Mouse (Mus musculus) retina, postnatal 1 day (tissue): Measurements from ENCODE around the gene Alg1.
"Not testable (repeated sequence)": the region's sequence is repeated elsewhere in the genome, so short reads cannot be mapped to it uniquely, and the experiment has no call there.

ENCODE experiments used
- DNase-seq: peaks from one replicate; pipeline ENCODE4 v3.0.0-alpha.2; 2012

Alg1 gene

DNA sequence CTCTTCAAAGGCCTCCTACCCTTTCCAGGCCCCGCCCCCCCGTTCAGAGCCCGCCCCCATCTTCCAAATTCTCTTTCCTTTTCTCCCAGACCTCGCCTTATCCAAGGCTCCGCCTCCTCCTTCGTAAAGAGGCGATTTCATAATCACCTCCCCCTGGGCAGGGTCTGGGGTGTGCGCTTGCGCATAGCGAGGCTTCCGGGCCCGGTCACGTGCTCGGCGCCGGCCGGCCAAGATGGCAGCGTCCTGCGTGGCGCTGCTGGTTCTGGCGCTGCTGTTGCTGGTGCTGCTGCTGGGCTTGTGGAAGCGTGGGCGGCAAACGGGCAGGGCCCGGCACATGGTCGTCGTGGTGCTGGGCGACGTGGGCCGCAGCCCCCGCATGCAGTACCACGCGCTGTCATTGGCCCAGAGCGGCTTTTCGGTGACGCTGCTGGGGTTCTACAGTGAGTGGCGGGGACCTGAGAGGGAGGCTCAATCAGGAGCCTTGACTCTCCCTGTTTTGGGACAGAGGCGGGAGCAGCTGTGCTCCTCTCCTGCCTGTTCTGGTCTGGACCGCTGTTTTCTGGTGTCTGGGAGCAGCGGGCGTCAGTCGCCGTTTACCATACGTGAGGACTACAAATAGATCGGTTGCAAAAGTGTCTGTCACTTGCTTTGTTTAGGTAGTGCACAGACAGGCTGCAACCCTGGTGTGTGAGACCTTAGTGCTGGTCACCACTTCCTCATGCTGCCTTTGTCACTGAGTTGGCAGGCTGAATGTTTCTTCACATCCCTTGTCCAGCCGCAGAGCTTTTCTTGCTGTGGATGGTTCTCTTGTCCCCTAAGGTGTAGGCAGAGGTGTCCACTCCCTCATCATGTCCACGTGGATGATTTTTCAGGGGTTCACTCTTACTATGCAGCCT lies at the start of gene Alg1:
TSS of gene Alg1 (plus strand) at position 204 of the 896 bp plus-strand sequence.
- peak; percentile 96 for DNase-seq

GRCm38 (mm10) chr16:5184101-5184500 lies 49.3 kb upstream of the Alg1 start:
- DNase-seq = peak; percentile 23

DNA sequence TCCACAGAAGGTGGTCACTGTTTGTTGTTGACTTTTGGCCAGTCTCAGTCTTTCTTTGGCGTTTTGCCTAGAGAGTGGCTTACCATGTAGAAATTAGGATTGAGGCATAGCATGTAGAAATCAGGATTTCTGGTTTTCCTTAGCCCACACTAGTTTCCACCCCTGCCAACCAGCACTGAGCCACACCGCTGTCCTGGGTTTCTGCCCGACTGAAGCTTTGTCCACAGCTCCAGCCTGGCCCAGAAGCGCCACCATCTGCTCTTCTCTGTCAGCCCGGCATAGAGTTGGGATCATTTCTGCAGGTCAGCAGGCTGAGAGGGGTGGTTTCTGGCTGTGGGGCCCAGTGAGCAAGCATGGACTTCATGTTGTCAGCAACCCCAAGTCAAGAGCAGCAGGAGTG lies 48.5 kb upstream of the Alg1 start:
- DNase-seq = no peak

GRCm38 (mm10) chr16:5185691-5186090 lies 47.7 kb upstream of the Alg1 start:
- peak; percentile 12 for DNase-seq

DNA sequence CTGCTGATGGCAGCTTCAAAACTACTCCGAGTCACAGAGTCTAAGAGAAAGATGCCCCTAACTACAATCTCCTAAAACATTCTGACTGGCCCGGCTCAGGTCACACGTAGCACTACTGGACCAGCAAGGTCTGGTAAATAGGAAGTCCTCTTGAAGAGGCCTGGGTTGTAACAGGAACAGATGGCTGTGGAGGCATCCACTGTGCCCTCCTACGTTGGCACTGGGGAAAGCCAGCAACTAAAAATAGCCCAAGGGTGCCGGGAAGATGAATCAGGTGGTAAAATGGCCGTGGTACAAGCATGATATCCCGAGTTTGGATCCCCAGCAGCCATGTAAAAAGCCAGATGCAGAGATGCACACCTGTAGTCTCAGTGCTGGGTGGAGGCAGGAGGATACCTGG lies 47.2 kb upstream of the Alg1 start:
- no peak for DNase-seq

DNA sequence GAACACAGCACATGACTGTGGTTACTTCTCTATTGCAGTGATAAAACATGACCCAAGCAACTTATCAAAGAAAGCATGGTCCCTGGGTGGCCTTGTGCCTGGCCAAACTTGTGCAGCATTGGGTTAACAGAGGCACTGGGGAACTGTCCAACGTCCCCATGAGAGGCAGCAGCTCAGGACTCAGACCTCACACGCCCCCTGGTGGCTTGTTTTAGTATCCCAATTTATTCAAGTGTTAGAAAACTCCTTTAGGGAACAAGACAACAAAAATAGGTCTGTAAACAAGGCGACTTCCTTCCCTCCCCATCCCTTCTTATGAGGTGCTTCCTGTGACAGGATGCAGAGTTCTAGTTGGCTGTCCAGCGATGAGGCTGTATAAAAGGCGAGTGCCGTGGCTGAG lies 38.3 kb upstream of the Alg1 start:
- DNase-seq = peak; percentile 71

- DNase-seq = peak; percentile 53
These were observed 30.7 kb upstream of the Alg1 start for GRCm38 (mm10) chr16:5202681-5203080.

DNA sequence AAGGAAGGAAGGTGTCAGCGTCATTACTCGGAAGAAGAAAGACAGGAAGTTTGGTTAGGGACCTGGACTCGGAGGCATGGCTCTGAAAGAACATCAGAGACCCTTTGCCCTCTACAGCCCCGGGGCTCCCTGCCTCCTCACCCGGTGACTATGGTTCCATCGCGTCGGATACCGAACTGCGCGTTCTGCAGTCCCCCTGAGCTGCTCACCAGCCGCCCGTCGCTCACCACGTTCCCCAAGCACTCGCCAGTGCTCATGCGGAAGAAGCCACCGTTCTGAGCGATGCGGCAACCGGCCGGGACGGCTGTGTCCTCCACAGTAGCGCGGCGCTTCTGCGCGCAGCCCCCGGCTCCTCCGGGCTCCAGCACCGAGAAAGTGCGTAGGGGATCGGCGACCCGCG lies 30.2 kb upstream of the Alg1 start:
- DNase-seq = no peak

GRCm38 (mm10) chr16:5203668-5204433 lies 29.6 kb upstream of the Alg1 start, which contains the start of gene Nagpa:
Nagpa (minus strand) TSS chr16:5204012.
- peak; percentile 93 for DNase-seq

GRCm38 (mm10) chr16:5205431-5205970 lies 27.9 kb upstream of the Alg1 start:
- no peak for DNase-seq

GRCm38 (mm10) chr16:5206051-5206450 lies 27.4 kb upstream of the Alg1 start:
- no peak for DNase-seq

DNA sequence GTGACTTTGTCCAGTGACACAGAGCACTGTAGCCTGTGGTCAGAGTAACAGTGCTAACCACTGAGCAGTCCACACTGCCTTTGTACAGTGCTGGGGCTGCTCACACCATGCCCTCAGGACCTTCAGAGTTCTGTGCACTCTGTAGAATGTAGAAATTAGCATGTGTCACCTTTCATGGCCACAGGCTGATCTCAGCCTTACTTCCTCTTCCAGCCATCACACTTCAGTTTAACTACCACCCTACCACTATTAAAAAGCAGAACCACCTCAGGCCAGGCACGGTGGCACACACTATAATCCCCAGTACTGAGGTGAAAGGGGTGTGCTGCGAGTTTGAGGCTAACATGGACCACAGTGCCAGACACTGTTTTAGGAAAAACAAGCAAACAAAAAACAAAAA lies 23.1 kb upstream of the Alg1 start:
- DNase-seq = no peak

GRCm38 (mm10) chr16:5212150-5212549 lies 21.3 kb upstream of the Alg1 start:
- DNase-seq = no peak

- no peak for DNase-seq
These were observed 19.3 kb upstream of the Alg1 start for GRCm38 (mm10) chr16:5214126-5214525.

GRCm38 (mm10) chr16:5216686-5217085 lies 16.7 kb upstream of the Alg1 start:
- no peak for DNase-seq

DNA sequence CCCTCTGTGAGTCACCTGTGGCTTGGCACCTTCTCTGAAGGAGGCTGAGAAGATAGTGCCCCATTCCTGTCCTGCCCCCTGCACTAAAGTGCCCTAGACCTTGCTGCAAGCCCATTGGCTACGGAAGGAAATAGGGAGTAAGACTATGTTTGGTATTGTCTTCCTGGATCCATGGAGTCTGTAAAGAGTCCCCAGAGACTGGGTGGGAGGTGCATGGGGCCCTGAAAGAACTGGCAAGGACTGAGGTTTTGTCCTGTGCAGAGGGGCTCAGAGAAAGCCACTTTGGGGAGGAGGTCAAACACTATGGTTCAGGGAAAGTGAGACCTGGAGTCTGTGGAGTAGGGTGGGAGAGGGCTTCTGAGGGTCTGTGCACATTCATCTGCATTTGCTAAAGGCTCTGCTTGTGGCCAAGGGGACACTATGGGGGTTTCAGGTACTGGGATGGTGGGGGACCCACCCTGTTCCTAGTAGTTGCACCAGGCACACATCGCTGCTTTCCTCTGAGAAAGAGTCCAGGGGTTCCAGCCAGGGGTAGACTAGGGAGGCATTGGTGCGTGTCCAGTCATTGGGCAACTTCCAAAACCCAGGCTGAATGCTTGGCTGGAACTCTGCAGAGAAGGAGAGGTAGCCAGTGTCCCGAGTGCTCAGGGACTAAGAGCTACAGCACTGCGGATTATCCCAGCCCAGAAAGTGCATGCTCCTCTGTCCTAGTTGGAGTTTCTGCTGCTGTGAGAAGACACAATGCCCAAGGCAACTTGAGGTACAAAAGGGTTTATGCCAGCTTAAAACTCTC lies 15.9 kb upstream of the Alg1 start:
- no peak for DNase-seq

DNA sequence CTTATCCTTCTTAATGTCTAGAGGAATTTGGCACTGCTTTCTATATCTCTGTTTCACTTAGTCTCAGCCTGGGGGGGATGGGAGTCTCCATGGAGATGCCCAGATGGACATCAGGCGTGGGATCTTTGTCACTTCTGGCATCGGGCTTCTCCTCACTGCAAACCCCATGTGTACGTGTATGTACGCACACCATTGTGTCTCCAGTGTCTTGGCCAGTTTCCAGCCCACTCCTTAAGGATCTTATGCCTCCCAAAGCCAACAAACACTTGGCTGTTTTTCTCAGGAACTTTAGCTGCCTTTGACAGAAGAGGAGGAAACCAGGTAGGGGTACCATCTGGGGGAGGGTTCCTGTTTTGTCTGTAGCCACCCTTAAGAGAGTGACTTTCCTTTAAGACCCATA lies 12.0 kb upstream of the Alg1 start:
- no peak for DNase-seq

DNA sequence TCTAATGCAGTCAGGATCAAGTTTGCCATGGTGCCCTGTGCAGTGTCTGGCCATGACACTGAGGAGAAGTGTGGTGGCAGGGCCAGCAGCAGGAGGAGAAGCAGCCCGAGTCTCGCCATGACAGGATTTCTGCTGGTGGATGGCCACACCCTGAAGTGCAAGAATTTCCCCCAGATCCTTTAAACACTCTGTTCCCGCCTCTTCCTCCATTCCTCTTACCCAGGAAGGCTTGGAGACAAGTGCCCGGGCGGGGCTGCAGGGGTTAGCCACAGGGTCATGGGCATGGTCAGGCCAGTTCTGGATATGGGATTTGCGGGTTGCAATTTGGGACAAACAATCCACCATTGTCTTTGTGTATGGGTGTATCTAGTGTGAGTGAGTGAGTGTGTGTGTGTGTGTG lies 11.3 kb upstream of the Alg1 start, which contains the start of gene AU021092:
TSS of gene AU021092 (minus strand) at position 160 of the 400 bp plus-strand sequence.
- DNase-seq = no peak

GRCm38 (mm10) chr16:5226534-5226933 lies 6.9 kb upstream of the Alg1 start:
- DNase-seq = not testable (repeated sequence)

DNA sequence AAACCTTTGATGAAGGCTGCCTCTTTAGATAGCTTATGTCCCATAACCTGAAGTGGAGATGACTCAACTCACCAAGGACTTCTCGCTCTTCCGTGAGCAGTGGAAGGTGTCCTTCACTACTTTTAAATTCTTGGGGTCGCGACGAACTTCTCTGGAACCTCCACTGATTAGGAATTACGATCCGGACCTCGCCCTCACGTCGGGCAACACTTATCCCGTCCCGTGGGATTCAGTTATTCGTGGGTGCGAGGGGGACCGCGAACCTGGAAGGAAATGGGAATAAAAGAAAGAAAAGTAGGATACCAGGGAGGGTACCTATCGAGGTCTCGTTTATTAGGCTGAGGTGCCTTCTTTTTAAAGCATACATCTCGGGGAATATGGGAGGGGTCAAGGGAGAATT lies 5.9 kb upstream of the Alg1 start:
- not testable (repeated sequence) for DNase-seq

GRCm38 (mm10) chr16:5228103-5228502 lies 5.3 kb upstream of the Alg1 start:
- not testable (repeated sequence) for DNase-seq

GRCm38 (mm10) chr16:5232982-5233381 lies 439 bp upstream of the Alg1 start:
- no peak for DNase-seq

DNA sequence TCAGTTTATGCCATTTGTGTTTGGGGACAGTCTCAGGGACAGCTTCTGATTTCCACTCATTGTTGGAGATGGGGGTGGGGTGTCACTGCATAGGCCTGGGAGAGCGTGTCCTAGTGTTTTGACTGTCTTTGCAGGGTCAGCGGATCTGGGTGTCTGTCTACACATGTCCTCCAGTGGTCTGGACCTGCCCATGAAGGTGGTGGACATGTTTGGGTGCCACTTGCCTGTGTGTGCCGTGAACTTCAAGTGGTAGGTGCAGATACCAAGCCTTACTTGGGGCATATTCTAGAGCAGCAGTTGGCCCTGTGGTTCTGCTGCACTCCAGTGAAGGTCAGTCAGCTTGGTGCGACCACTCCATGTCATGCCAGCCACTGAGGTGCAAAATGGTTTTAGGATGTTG lies 8.9 kb downstream of the Alg1 start:
- DNase-seq = no peak
